Mouse (Mus musculus) subcutaneous adipose tissue, adult 2 months (tissue): ENCODE data around the gene Tmem104. TPM values are rescaled to one million over a fixed set of nuclear protein-coding genes. Genes with fewer than 3 reads are reported as not detected.

Experiments
- polyA plus RNA-seq: library from polyadenylated mRNA; depleted of rRNA; stranded (reverse); fragments of >200 nt; gene quantifications from 2 replicates; pipeline ENCODE4 v1.2.3, GENCODE M21; 2012; ENCODE audit warnings: low replicate concordance; rRNA removed

Tmem104 gene
- polyA plus RNA-seq = 20.1 and 31.2 TPM in 2 replicates

GRCm38 (mm10) chr11:115187224-115187639 is at the start of gene Tmem104:
Tmem104 (plus strand) TSS chr11:115187487.

GRCm38 (mm10) chr11:115162832-115163480 is 24.3 kb upstream of the Tmem104 start, which contains the start of gene Slc9a3r1:
Slc9a3r1 (plus strand) TSS chr11:115163341.

DNA sequence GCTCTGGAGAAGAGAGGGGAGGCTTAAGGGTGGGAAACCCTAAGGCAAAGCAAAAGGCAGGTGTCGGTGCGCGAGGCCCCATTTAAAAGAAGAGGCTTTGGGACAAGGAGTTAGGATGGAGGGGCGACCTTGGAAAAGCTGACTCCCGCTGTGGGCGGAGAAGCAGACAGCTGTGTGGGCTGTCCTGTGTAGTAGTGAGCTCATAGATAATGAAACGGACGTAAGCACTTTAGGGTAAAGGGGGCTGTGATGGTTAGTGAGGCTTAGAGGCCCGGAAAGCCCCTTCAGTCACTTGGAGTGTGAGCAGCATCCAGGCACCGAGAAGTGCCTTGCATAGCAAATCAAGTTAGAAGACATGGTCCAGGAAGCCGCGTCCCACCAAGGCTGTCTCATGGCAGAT is 406 bp downstream of the Tmem104 start, which contains the start of gene Nat9:
Nat9 (minus strand) TSS at position 167 of the 400 bp plus-strand sequence.

GRCm38 (mm10) chr11:115267061-115267883 is 80.0 kb downstream of the Tmem104 start, which contains the start of gene Grin2c:
Grin2c (minus strand) TSS chr11:115267243.

DNA sequence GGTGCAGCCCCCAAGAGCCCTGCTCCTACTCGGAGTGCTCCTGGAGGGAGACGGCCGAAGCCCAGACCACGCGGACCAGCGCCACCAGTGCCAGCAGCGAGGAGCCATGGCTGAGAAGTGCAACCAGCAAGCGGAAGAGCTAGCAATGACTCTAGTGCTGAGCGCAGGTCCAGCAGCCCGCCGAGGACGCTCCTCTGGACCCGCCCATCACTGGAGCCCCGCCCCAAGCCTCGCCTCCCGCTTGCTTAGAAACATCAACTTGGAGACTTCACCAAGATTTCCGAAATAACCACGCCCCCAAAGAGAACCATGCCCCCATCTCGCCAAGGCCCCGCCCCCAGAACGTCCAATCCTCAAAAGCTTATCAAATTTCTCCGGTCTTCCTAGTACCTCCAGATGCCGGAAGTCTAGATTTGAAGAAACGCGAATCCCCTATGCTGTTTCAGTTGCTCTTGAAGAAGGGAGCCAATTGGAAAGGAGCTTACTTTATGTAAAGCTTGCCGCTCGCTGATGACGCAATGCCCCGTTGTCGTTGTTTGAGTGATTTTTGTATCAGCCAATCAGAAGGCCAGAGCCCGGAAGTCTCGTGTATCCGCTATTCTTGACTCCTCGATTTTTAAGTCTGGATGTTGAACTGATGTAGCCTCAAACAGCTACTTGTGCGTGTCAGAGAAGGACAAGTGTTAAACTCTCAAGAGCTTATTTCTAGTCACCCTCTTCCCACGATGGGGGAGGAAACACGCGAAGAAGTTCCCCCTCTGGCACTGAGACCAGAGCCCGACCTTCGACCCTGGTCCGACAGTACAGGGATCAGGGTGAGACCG is 89.7 kb downstream of the Tmem104 start, which contains the start of gene Fdxr:
Fdxr (minus strand) TSS at position 271 of the 824 bp plus-strand sequence.

Other genes starting within 250 kb of the Tmem104 start
- 0.54 TPM in 1 of 2 replicates, not detected in the other for gene Cd300c, start 218.3 kb upstream of the Tmem104 start, polyA plus RNA-seq
- gene Cd300ld, start 197.6 kb upstream of the Tmem104 start, polyA plus RNA-seq = 4.3 and 5.3 TPM in 2 replicates
- gene Cd300c2, start 185.6 kb upstream of the Tmem104 start, polyA plus RNA-seq = 6.8 and 17.5 TPM in 2 replicates
- gene Cd300ld2, start 171.3 kb upstream of the Tmem104 start, polyA plus RNA-seq = 1.4 and 3.3 TPM in 2 replicates
- 3.3 TPM in 2 replicates for gene Cd300ld4, start 160.5 kb upstream of the Tmem104 start, polyA plus RNA-seq
- gene Cd300ld5, start 149.7 kb upstream of the Tmem104 start, polyA plus RNA-seq = 7.1 and 7.3 TPM in 2 replicates
- 72.6 and 85.8 TPM in 2 replicates for gene Cd300ld3, start 139.1 kb upstream of the Tmem104 start, polyA plus RNA-seq
- gene Cd300e, start 125.3 kb upstream of the Tmem104 start, polyA plus RNA-seq = 0.20 and 0.30 TPM in 2 replicates
- gene Rab37, start 96.1 kb upstream of the Tmem104 start, polyA plus RNA-seq = 0.99 and 1.1 TPM in 2 replicates
- 0.75 and 6.3 TPM in 2 replicates for gene Cd300lf, start 53.5 kb upstream of the Tmem104 start, polyA plus RNA-seq
- 12.4 and 42.5 TPM in 2 replicates for gene Slc9a3r1, start 24.1 kb upstream of the Tmem104 start, polyA plus RNA-seq
- gene Nat9, start 372 bp downstream of the Tmem104 start, polyA plus RNA-seq = 21.8 and 40.5 TPM in 2 replicates
- gene Grin2c, start 79.8 kb downstream of the Tmem104 start, polyA plus RNA-seq = 0.12 TPM in 1 of 2 replicates, not detected in the other
- 16.6 and 17.8 TPM in 2 replicates for gene Fdxr, start 89.6 kb downstream of the Tmem104 start, polyA plus RNA-seq
- 1.9 and 3.5 TPM in 2 replicates for gene Fads6, start 110.2 kb downstream of the Tmem104 start, polyA plus RNA-seq
- gene Otop2, start 119.7 kb downstream of the Tmem104 start, polyA plus RNA-seq = not detected in 2 replicates
- gene Ush1g, start 134.6 kb downstream of the Tmem104 start, polyA plus RNA-seq = 0.04 TPM in 1 of 2 replicates, not detected in the other
- gene Otop3, start 147.2 kb downstream of the Tmem104 start, polyA plus RNA-seq = 0.12 TPM in 1 of 2 replicates, not detected in the other
- 14.8 and 23.9 TPM in 2 replicates for gene Hid1, start 180.3 kb downstream of the Tmem104 start, polyA plus RNA-seq
- 16.6 and 43.4 TPM in 2 replicates for gene Cdr2l, start 194.4 kb downstream of the Tmem104 start, polyA plus RNA-seq
- 79.4 and 110 TPM in 2 replicates for gene Mrpl58, start 216.3 kb downstream of the Tmem104 start, polyA plus RNA-seq
- gene Atp5h, start 232.5 kb downstream of the Tmem104 start, polyA plus RNA-seq = 141 and 187 TPM in 2 replicates
- 39.0 and 44.5 TPM in 2 replicates for gene Kctd2, start 232.6 kb downstream of the Tmem104 start, polyA plus RNA-seq